Mouse (Mus musculus): ENCODE results near the gene Hinfp. TPM values are rescaled to one million over a fixed set of nuclear protein-coding genes. Genes with fewer than 3 reads are reported as not detected.
A peak's percentile ranks its signal among the peaks of the same experiment; 100 is the strongest.

Hinfp gene
- total and polyA plus RNA-seq, 3 experiments: 6.9 to 12.6 (median 10.2) TPM

GRCm38 (mm10) chr9:44336093-44336406 lies 30.6 kb upstream of the Hinfp start:
- H3K27me3 ChIP-seq (ENCODE audit: control insufficient read depth, insufficient read depth, low read length): no peaks in the 10 kb centered on the region
- H3K79me2 ChIP-seq (replicated peaks; ENCODE audit: control insufficient read depth, insufficient read depth, low read length): peaks cover 2% of the 10 kb centered on the region; the same call in 1 of the 2 replicates
- TF ChIP-seq EP300 (IDR thresholded peaks at IDR 0.05; ENCODE audit: insufficient read depth, low read depth, low read length) (no peak), POLR2A (IDR thresholded peaks at IDR 0.05; ENCODE audit: insufficient read depth, low read depth, low read length) (no peak), CTCF (IDR thresholded peaks at IDR 0.05) (no peak)
- 15% methylated on average over 5 of the region's 5 CpGs for WGBS
- intact Hi-C loops (cut with DNase I): no loop called here
- peaks cover 1% of the 10 kb centered on the region for H3K4me1 ChIP-seq (ENCODE audit: control insufficient read depth, insufficient read depth, low read length)
- H3K36me3 ChIP-seq (ENCODE audit: control insufficient read depth, insufficient read depth, low read length): no peaks in the 10 kb centered on the region; the same call in 1 of the 2 replicates
- H3K4me3 ChIP-seq: peak overlapping the region; percentile 66
- H3K27ac ChIP-seq: no peak overlapping the region; the same call in 1 of the 2 replicates
- DNase-seq: no peak
- no peak overlapping the region for H3K9ac ChIP-seq (ENCODE audit: low read depth, low read length)

- Histone ChIP-seq H3K36me3 (ENCODE audit: control insufficient read depth, insufficient read depth, low read length) (no peaks in the 10 kb centered on the region; the same call in 1 of the 2 replicates), H3K9ac (ENCODE audit: low read depth, low read length) (peak overlapping the region; percentile 94), H3K4me3 (peak overlapping the region; percentile 66), H3K27me3 (ENCODE audit: control insufficient read depth, insufficient read depth, low read length) (no peaks in the 10 kb centered on the region), H3K27ac (peak overlapping the region; percentile 89), H3K79me2 (replicated peaks; ENCODE audit: control insufficient read depth, insufficient read depth, low read length) (peaks cover 2% of the 10 kb centered on the region; the same call in 1 of the 2 replicates), H3K4me1 (ENCODE audit: control insufficient read depth, insufficient read depth, low read length) (peaks cover 1% of the 10 kb centered on the region)
- WGBS: under 1% methylated on average over 49 of the region's 50 CpGs
- intact Hi-C loops (cut with DNase I): loop anchor here (2.0 kb wide), 1 partner anchor 43 kb away; no protein-coding TSS in a partner anchor
- TF ChIP-seq POLR2A (IDR thresholded peaks at IDR 0.05; ENCODE audit: insufficient read depth, low read depth, low read length): no peak
- no peak for TF ChIP-seq EP300 (IDR thresholded peaks at IDR 0.05; ENCODE audit: insufficient read depth, low read depth, low read length)
- TF ChIP-seq CTCF (IDR thresholded peaks at IDR 0.05): no peak
- DNase-seq: peak in 1 of 2 experiments; percentile 34
Measured at GRCm38 (mm10) chr9:44335331-44336092, 30.0 kb upstream of the Hinfp start.

- DNase-seq: peak; percentile 96 to 98
- no peaks in the 10 kb centered on the region for H3K27me3 ChIP-seq (ENCODE audit: control insufficient read depth, insufficient read depth, low read length)
- H3K36me3 ChIP-seq (ENCODE audit: control insufficient read depth, insufficient read depth, low read length): no peaks in the 10 kb centered on the region; the same call in 1 of the 2 replicates
- peaks cover 1% of the 10 kb centered on the region for H3K4me1 ChIP-seq (ENCODE audit: control insufficient read depth, insufficient read depth, low read length)
- intact Hi-C loops (cut with DNase I): loop anchor here (2.0 kb wide), 1 partner anchor 42 kb away; no protein-coding TSS in a partner anchor
- H3K9ac ChIP-seq (ENCODE audit: low read depth, low read length): peak within 1 kb of the TSS; percentile 94
- peak within 1 kb of the TSS; percentile 66 for H3K4me3 ChIP-seq
- H3K79me2 ChIP-seq (replicated peaks; ENCODE audit: control insufficient read depth, insufficient read depth, low read length): peaks cover 2% of the 10 kb centered on the region; the same call in 1 of the 2 replicates
- WGBS: under 1% methylated on average over 89 of the region's 91 CpGs
- peak within 1 kb of the TSS; percentile 89 for H3K27ac ChIP-seq
- TF ChIP-seq EP300 (IDR thresholded peaks at IDR 0.05; ENCODE audit: insufficient read depth, low read depth, low read length): peak; percentile 81
- TF ChIP-seq CTCF (IDR thresholded peaks at IDR 0.05): peak; percentile 78
- peak; percentile 100 for TF ChIP-seq POLR2A (IDR thresholded peaks at IDR 0.05; ENCODE audit: insufficient read depth, low read depth, low read length)
Measured at GRCm38 (mm10) chr9:44334396-44335330, 29.2 kb upstream of the Hinfp start, which contains the start of gene H2afx. Gene H2afx (plus strand): TSS chr9:44334694.

- no peak for TF ChIP-seq EP300 (IDR thresholded peaks at IDR 0.05; ENCODE audit: insufficient read depth, low read depth, low read length)
- no peak for TF ChIP-seq CTCF (IDR thresholded peaks at IDR 0.05)
- TF ChIP-seq POLR2A (IDR thresholded peaks at IDR 0.05; ENCODE audit: insufficient read depth, low read depth, low read length): no peak
- DNase-seq: no peak
- Histone ChIP-seq H3K27ac (no peak overlapping the region), H3K36me3 (ENCODE audit: control insufficient read depth, insufficient read depth, low read length) (no peaks in the 10 kb centered on the region; the same call in 1 of the 2 replicates), H3K4me3 (no peak overlapping the region), H3K79me2 (replicated peaks; ENCODE audit: control insufficient read depth, insufficient read depth, low read length) (peaks cover 2% of the 10 kb centered on the region; the same call in 1 of the 2 replicates), H3K9ac (ENCODE audit: low read depth, low read length) (no peak overlapping the region), H3K27me3 (ENCODE audit: control insufficient read depth, insufficient read depth, low read length) (no peaks in the 10 kb centered on the region), H3K4me1 (ENCODE audit: control insufficient read depth, insufficient read depth, low read length) (peaks cover 1% of the 10 kb centered on the region)
- intact Hi-C loops (cut with DNase I): no loop called here
- WGBS: 91% methylated on average over 13 of the region's 13 CpGs
Measured at GRCm38 (mm10) chr9:44332918-44333638, 27.6 kb upstream of the Hinfp start.

- Histone ChIP-seq H3K27ac (no peak overlapping the region), H3K27me3 (ENCODE audit: control insufficient read depth, insufficient read depth, low read length) (no peaks in the 10 kb centered on the region), H3K36me3 (ENCODE audit: control insufficient read depth, insufficient read depth, low read length) (no peaks in the 10 kb centered on the region; the same call in 1 of the 2 replicates), H3K4me3 (no peak overlapping the region), H3K9ac (ENCODE audit: low read depth, low read length) (no peak overlapping the region), H3K79me2 (replicated peaks; ENCODE audit: control insufficient read depth, insufficient read depth, low read length) (no peaks in the 10 kb centered on the region), H3K4me1 (ENCODE audit: control insufficient read depth, insufficient read depth, low read length) (peaks cover 3% of the 10 kb centered on the region)
- TF ChIP-seq POLR2A (IDR thresholded peaks at IDR 0.05; ENCODE audit: insufficient read depth, low read depth, low read length): no peak
- no peak for TF ChIP-seq CTCF (IDR thresholded peaks at IDR 0.05)
- TF ChIP-seq EP300 (IDR thresholded peaks at IDR 0.05; ENCODE audit: insufficient read depth, low read depth, low read length): no peak
- intact Hi-C loops (cut with DNase I): no loop called here
- WGBS: 92% methylated on average over 6 of the region's 6 CpGs
- no peak for DNase-seq
Measured at GRCm38 (mm10) chr9:44330736-44331135, 25.3 kb upstream of the Hinfp start.
